Mouse (Mus musculus) G1E-ER4 (cell line): ENCODE data around the gene Irf3. TPM values are rescaled to one million over a fixed set of nuclear protein-coding genes. Genes with fewer than 3 reads are reported as not detected.

ENCODE experiments used
- GATA1 ChIP-seq: IDR thresholded peaks from one replicate; pipeline ENCODE4 v1.8.0; 2012; ENCODE audit warnings: low read length, inconsistent platforms
- polyA plus RNA-seq: library from polyadenylated mRNA; stranded (reverse); fragments of >175 nt; gene quantifications from 2 replicates; pipeline ENCODE4 v1.2.3, GENCODE M21; 2012

Irf3 gene
- polyA plus RNA-seq, 1 experiment: 153 TPM

GRCm38 (mm10) chr7:45015344-45015956, 18.0 kb downstream of the Irf3 start:
- no peak for TF ChIP-seq GATA1

GRCm38 (mm10) chr7:45015957-45016612, 18.6 kb downstream of the Irf3 start, which contains the start of gene Scaf1:
Gene Scaf1 (minus strand): TSS chr7:45016363.
- no peak for TF ChIP-seq GATA1

- TF ChIP-seq GATA1: no peak
Measured at GRCm38 (mm10) chr7:45016761-45017160, 19.3 kb downstream of the Irf3 start.

- no peak for TF ChIP-seq GATA1
Measured at GRCm38 (mm10) chr7:45017242-45018061, 20.0 kb downstream of the Irf3 start, which contains the start of gene Rras. Gene Rras (plus strand): TSS chr7:45017961.

- no peak for TF ChIP-seq GATA1
Measured at GRCm38 (mm10) chr7:45019031-45019571, 21.7 kb downstream of the Irf3 start.

- no peak for TF ChIP-seq GATA1
Measured at GRCm38 (mm10) chr7:45020225-45020624, 22.8 kb downstream of the Irf3 start.

GRCm38 (mm10) chr7:45024281-45025248, 27.1 kb downstream of the Irf3 start:
- no peak for TF ChIP-seq GATA1

- no peak for TF ChIP-seq GATA1
Measured at GRCm38 (mm10) chr7:45025601-45026220, 28.3 kb downstream of the Irf3 start.

- no peak for TF ChIP-seq GATA1
Measured at GRCm38 (mm10) chr7:45026256-45026655, 28.8 kb downstream of the Irf3 start.

GRCm38 (mm10) chr7:45027761-45028160, 30.3 kb downstream of the Irf3 start:
- no peak for TF ChIP-seq GATA1

GRCm38 (mm10) chr7:45028351-45028750, 30.9 kb downstream of the Irf3 start:
- no peak for TF ChIP-seq GATA1

GRCm38 (mm10) chr7:45029995-45030394, 32.5 kb downstream of the Irf3 start:
- TF ChIP-seq GATA1: no peak

- no peak for TF ChIP-seq GATA1
Measured at GRCm38 (mm10) chr7:45030857-45031256, 33.4 kb downstream of the Irf3 start.

- TF ChIP-seq GATA1: no peak
Measured at GRCm38 (mm10) chr7:45033722-45034359, 36.4 kb downstream of the Irf3 start.

GRCm38 (mm10) chr7:45035631-45036030, 38.2 kb downstream of the Irf3 start:
- no peak for TF ChIP-seq GATA1
